Mouse (Mus musculus): ENCODE data around the gene Spty2d1. TPM values are rescaled to one million over a fixed set of nuclear protein-coding genes. Genes with fewer than 3 reads are reported as not detected.

The Spty2d1 gene
- 1 to 10 TPM in 1 of 2 experiments, under 1 TPM in 1; 0.33 to 4.3 TPM for polyA plus RNA-seq (2012; fragmentation: generic; extraction: Trizol)

GRCm38 (mm10) chr7:47008168-47008993 is at the start of gene Spty2d1:
TSS of gene Spty2d1 (minus strand) at chr7:47008411.

GRCm38 (mm10) chr7:47050366-47050765 is 42.2 kb upstream of the Spty2d1 start, which contains the start of gene Tmem86a:
TSS of gene Tmem86a (plus strand) at chr7:47050601.

DNA sequence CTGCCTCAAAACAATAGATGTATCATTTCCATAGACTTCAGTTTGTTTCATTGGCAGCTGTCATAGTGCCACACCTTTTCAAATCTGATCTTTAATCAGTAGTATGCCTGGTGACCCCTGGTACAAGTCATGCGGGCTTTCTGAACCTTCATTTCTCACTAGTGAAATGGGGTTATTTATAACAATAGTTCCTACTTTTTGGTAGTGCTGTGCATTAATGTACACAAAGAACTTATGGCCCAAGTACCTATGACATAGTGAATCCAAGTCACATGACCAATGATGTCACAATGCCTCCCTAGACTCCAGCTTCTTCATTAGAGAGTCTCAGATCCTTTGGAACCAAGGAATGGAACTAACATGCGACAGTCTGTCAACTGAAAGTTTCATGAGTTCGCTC is 24.9 kb downstream of the Spty2d1 start, which contains the start of gene Gm9999:
Gene Gm9999 (plus strand): TSS at position 301 of the 400 bp plus-strand sequence.

DNA sequence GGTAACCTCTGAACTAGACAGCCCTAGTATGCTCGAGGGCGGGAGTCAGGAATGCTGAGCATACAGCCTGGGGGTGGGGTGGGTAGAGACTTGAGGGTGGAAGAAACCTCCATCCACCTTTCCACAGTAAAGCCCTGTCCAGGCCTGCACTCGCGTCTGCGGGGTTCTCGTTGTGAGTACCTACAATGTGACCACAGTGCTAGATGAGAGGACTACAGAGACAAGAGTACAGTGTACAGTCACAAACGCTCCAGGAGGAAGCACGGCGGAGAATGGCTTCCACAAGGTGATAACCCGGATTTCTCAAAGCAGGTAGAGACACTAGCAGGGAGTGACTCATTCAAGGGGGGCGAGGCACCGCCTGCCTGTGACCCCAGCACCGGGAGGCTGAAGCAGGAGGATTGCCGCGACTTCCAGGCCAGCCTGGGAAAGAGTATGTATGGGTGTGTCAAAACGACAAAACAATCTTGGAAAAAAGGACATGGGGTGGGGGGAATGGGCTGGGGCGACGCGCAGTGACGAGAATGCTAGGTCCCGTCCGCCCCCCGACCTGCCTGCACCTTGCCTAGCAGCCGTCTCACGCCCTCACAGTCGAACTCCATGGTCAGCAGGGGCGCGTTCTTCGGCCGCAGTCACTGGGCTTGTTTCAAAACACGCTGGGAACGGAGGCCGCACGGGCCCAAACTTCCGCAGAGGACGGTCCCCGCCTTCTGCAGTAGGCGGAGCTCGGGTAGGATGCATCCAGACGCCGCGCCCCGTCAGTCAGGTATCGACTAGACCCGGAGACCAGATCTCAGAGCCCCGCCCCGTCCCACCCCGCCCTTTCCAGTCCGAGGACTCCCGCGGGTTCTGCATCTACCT is 50.1 kb downstream of the Spty2d1 start, which contains the start of gene Uevld:
Gene Uevld (minus strand): TSS at position 697 of the 861 bp plus-strand sequence.

Other genes with a start within 250 kb of the Spty2d1 start
- 10 to 100 TPM in 1 of 2 experiments, 1 to 10 TPM in 1; 1.3 to 10.8 TPM for gene Hps5, start 212.3 kb downstream of the Spty2d1 start, polyA plus RNA-seq (2012; fragmentation: generic; extraction: Trizol)
- 10 to 100 TPM in 1 of 2 experiments, 1 to 10 TPM in 1; 1.3 to 12.2 TPM for gene Gtf2h1, start 212.3 kb downstream of the Spty2d1 start, polyA plus RNA-seq (2012; fragmentation: generic; extraction: Trizol)
- 1,000 to 10,000 TPM in 1 of 2 experiments, 100 to 1,000 TPM in 1; 578 to 1,659 TPM for gene Ldha, start 166.9 kb downstream of the Spty2d1 start, polyA plus RNA-seq (2012; fragmentation: generic; extraction: Trizol)
- gene Ldhc, start 147.2 kb downstream of the Spty2d1 start, polyA plus RNA-seq (2012; fragmentation: generic; extraction: Trizol), result not detected
- gene Tsg101, start 88.4 kb downstream of the Spty2d1 start, polyA plus RNA-seq (2012; fragmentation: generic; extraction: Trizol), result 10 to 100 TPM; 16.1 to 42.5 TPM
- 1 to 10 TPM in 1 of 2 experiments, under 1 TPM in 1; 0.44 to 7.0 TPM for gene Uevld, start 49.9 kb downstream of the Spty2d1 start, polyA plus RNA-seq (2012; fragmentation: generic; extraction: Trizol)
- gene Gm9999, start 24.8 kb downstream of the Spty2d1 start, polyA plus RNA-seq (2012; fragmentation: generic; extraction: Trizol), result not detected
- 10 to 100 TPM in 1 of 2 experiments, 1 to 10 TPM in 1; 8.1 to 13.9 TPM for gene Tmem86a, start 42.2 kb upstream of the Spty2d1 start, polyA plus RNA-seq (2012; fragmentation: generic; extraction: Trizol)
- under 1 TPM; 0.08 to 0.21 TPM for gene Ptpn5, start 125.3 kb upstream of the Spty2d1 start, polyA plus RNA-seq (2012; fragmentation: generic; extraction: Trizol)
- not detected for gene Mrgpra6, start 196.5 kb upstream of the Spty2d1 start, polyA plus RNA-seq (2012; fragmentation: generic; extraction: Trizol)
- gene Mrgpra9, start 244.4 kb upstream of the Spty2d1 start, polyA plus RNA-seq (2012; fragmentation: generic; extraction: Trizol), result not detected

Measured in C3H10T1/2 (cell line).